Mouse (Mus musculus): Measurements from ENCODE around the gene Olfr630. TPM values are rescaled to one million over a fixed set of nuclear protein-coding genes. Genes with fewer than 3 reads are reported as not detected.
"Not testable (repeated sequence)": the region's sequence is repeated elsewhere in the genome, so short reads cannot be mapped to it uniquely, and the experiment has no call there.

The Olfr630 gene
- not detected in 2 replicates for polyA plus RNA-seq (2015; fragmentation: Nextera tagmentation; extraction: Ambion mirVana)

DNA sequence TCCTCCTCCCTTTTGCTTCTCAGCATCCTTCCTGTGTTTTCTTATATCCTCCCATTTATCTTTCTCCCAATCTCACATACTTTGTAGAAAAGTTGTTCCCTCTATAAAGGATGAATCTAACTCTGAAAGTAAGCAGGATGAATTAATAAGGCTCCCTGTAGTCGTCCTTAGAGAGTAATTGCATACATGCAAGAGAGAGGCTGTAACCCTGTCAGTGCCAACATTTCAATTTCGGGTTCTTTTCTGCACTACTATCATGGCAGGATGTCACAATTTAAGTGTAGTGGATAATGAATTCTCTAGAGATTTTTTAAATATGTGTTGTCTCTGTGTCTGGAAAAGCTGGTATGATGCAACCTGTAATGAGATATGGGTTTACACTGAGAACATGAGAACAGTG, at the start of gene Olfr630:
Olfr630 (minus strand) TSS at position 101 of the 400 bp plus-strand sequence.
- no peaks in the 10 kb centered on the region for H3K4me1 ChIP-seq (replicated peaks; ENCODE audit: control insufficient read depth, insufficient read depth, low read length)
- H3K27ac ChIP-seq (ENCODE audit: low read length) = no peak within 1 kb of the TSS
- ATAC-seq (ENCODE audit: low read depth) = no peak
- WGBS = 33% methylated on average over 2 of the region's 2 CpGs
- no peaks in the 10 kb centered on the region for H3K27me3 ChIP-seq (ENCODE audit: control insufficient read depth, insufficient read depth, low read depth, low read length)
- no peak within 1 kb of the TSS for H3K9ac ChIP-seq (ENCODE audit: low read length)
- no peaks in the 10 kb centered on the region for H3K36me3 ChIP-seq (ENCODE audit: control insufficient read depth, insufficient read depth, low read length)
- H3K4me3 ChIP-seq (ENCODE audit: low read length) = no peak within 1 kb of the TSS
- no peak within 1 kb of the TSS for H3K4me2 ChIP-seq (ENCODE audit: low read depth, low read length)
- H3K9me3 ChIP-seq (ENCODE audit: control insufficient read depth, low read length) = no peaks in the 10 kb centered on the region

DNA sequence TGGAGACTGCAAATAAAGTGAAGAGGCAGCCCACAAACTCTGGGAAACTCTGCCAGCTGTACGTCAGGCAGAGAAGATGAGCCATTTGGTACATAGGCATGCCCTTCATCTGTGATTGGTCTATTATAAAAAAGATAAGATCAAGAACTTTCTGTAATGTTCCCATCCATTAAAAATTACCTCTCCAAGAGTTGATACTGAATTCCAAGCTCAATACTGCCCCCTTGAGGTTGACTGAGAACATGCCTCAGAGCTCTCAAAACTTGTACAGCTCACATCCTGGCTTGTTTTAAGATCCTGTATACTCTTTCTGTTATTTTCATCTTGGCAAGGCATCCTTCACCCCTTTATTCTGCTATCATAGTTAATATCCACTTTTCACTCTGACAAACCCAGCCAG, 49.7 kb upstream of the Olfr630 start:
- H3K27ac ChIP-seq (ENCODE audit: low read length) = no peak overlapping the region
- WGBS = 50% methylated on average over 1 of the region's 1 CpGs
- H3K27me3 ChIP-seq (ENCODE audit: control insufficient read depth, insufficient read depth, low read depth, low read length) = no peaks in the 10 kb centered on the region
- no peak overlapping the region for H3K9ac ChIP-seq (ENCODE audit: low read length)
- H3K4me3 ChIP-seq (ENCODE audit: low read length) = no peak overlapping the region
- no peaks in the 10 kb centered on the region for H3K9me3 ChIP-seq (ENCODE audit: control insufficient read depth, low read length)
- no peak overlapping the region for H3K4me2 ChIP-seq (ENCODE audit: low read depth, low read length)
- no peaks in the 10 kb centered on the region for H3K4me1 ChIP-seq (replicated peaks; ENCODE audit: control insufficient read depth, insufficient read depth, low read length)
- ATAC-seq (ENCODE audit: low read depth) = no peak
- no peaks in the 10 kb centered on the region for H3K36me3 ChIP-seq (ENCODE audit: control insufficient read depth, insufficient read depth, low read length)

DNA sequence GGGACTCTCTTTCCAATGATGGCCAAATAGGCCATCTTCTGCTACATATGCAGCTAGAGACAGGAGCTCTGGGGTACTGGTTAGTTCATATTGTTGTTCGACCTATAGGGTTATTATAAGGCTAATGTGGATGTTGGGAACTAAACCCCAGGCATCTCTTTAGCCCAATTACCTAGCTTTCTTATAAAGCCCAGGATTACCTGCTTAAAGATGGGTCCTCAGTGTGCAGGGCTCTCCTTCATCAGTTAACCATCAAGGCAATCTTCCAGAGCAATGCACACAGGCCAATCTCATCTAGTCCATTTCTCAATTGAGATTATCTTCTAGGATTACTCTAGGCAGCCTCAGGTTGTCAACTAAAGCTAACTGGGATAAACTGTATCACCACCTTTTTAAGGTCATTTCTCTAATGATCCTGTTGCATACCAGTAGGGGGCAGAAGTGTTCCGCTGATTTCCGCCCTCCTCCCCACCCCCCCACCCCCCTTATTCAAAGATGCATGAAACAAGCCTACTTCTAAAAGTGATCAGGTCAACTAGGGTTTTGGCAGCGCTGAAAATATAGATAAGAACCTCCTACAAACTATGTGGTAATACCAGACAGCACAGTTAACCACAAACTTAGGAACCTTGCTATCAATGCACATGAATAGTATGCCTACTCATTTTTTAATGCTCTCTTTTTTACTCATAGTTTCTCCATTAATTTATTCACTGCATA, 35.7 kb upstream of the Olfr630 start:
- Histone ChIP-seq H3K36me3 (ENCODE audit: control insufficient read depth, insufficient read depth, low read length) (no peaks in the 10 kb centered on the region), H3K9me3 (ENCODE audit: control insufficient read depth, low read length) (peaks cover 2% of the 10 kb centered on the region; the same call in 1 of the 2 replicates), H3K4me2 (ENCODE audit: low read depth, low read length) (no peak overlapping the region), H3K9ac (ENCODE audit: low read length) (no peak overlapping the region), H3K4me3 (ENCODE audit: low read length) (no peak overlapping the region), H3K4me1 (replicated peaks; ENCODE audit: control insufficient read depth, insufficient read depth, low read length) (no peaks in the 10 kb centered on the region), H3K27ac (ENCODE audit: low read length) (no peak overlapping the region), H3K27me3 (ENCODE audit: control insufficient read depth, insufficient read depth, low read depth, low read length) (no peaks in the 10 kb centered on the region)
- 24% methylated on average over 4 of the region's 4 CpGs for WGBS
- no peak for ATAC-seq (ENCODE audit: low read depth)

DNA sequence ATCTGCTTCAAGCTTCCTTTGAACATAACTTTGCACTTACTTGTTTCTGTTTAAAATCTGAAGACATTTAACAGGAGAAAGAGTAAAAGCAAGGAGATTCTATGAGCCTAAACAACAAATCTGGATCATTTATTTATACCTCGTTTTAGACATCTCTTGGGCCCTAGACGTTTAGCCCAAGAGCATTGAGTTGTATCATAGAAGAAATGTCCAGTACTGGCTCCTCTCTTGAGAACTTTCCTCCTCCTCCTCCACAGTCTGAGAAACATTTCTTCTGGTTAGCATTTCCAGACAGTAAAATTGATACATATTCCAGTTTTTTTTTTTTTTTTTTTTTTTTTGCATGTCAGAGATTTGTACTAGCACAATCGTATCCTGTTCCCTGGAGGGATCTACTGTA, 34.6 kb upstream of the Olfr630 start, which contains the start of gene Olfr67:
Olfr67 (minus strand) TSS at position 101 of the 400 bp plus-strand sequence.
- no peaks in the 10 kb centered on the region for H3K27me3 ChIP-seq (ENCODE audit: control insufficient read depth, insufficient read depth, low read depth, low read length)
- WGBS = 65% methylated on average over 3 of the region's 3 CpGs
- ATAC-seq (ENCODE audit: low read depth) = no peak
- no peaks in the 10 kb centered on the region for H3K36me3 ChIP-seq (ENCODE audit: control insufficient read depth, insufficient read depth, low read length)
- H3K4me2 ChIP-seq (ENCODE audit: low read depth, low read length) = no peak within 1 kb of the TSS
- H3K4me1 ChIP-seq (replicated peaks; ENCODE audit: control insufficient read depth, insufficient read depth, low read length) = no peaks in the 10 kb centered on the region
- no peak within 1 kb of the TSS for H3K27ac ChIP-seq (ENCODE audit: low read length)
- no peak within 1 kb of the TSS for H3K9ac ChIP-seq (ENCODE audit: low read length)
- no peak within 1 kb of the TSS for H3K4me3 ChIP-seq (ENCODE audit: low read length)
- peaks cover 2% of the 10 kb centered on the region; the same call in 1 of the 2 replicates for H3K9me3 ChIP-seq (ENCODE audit: control insufficient read depth, low read length)

DNA sequence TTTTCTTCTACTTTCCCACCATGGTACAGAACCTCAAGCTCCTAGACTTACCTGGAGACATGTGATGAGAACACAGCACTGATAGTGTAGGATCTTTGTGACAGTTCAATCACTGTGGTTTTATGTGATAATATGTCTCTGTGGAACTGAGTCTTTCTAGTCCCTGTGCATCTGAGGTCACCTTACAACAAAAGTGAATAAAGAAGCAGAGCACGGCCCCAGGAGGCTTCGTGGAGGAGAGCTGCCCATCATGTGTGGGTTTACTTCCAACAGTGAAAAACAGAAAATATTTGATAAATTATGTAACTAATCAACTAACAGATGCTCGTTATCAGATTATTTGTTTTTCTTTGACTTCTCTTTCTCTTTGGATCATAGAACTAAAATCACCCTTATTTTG, 22.5 kb upstream of the Olfr630 start, which contains the start of gene Olfr68:
Olfr68 (minus strand) TSS at position 101 of the 400 bp plus-strand sequence.
- H3K4me1 ChIP-seq (replicated peaks; ENCODE audit: control insufficient read depth, insufficient read depth, low read length) = no peaks in the 10 kb centered on the region
- no peak within 1 kb of the TSS for H3K9ac ChIP-seq (ENCODE audit: low read length)
- H3K4me2 ChIP-seq (ENCODE audit: low read depth, low read length) = no peak within 1 kb of the TSS
- no peak within 1 kb of the TSS for H3K27ac ChIP-seq (ENCODE audit: low read length)
- 70% methylated on average over 3 of the region's 3 CpGs for WGBS
- H3K27me3 ChIP-seq (ENCODE audit: control insufficient read depth, insufficient read depth, low read depth, low read length) = no peaks in the 10 kb centered on the region
- H3K36me3 ChIP-seq (ENCODE audit: control insufficient read depth, insufficient read depth, low read length) = no peaks in the 10 kb centered on the region
- no peak within 1 kb of the TSS for H3K4me3 ChIP-seq (ENCODE audit: low read length)
- H3K9me3 ChIP-seq (ENCODE audit: control insufficient read depth, low read length) = no peaks in the 10 kb centered on the region
- no peak for ATAC-seq (ENCODE audit: low read depth)

DNA sequence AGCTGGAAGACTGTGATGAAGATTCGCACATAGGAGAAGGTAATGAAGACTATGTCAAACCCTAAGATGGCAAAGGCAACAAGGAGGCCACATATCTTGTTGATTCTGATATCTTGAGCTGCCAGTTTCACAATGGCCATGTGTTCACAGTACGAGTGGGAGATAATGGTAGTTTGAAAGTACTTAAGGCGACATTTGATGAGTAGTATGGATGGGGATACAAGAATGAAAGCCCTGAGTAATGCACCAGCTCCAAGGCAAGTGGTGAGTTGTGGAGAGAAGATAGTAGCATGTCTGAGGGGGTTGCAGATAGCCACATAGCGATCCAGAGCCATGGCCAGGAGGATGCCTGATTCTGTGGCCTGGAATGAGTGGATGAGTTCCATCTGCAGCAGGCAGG, 20.5 kb upstream of the Olfr630 start:
- WGBS = 77% methylated on average over 3 of the region's 4 CpGs
- not testable (repeated sequence) for H3K9me3 ChIP-seq (ENCODE audit: control insufficient read depth, low read length); H3K27ac ChIP-seq (ENCODE audit: low read length); H3K4me1 ChIP-seq (replicated peaks; ENCODE audit: control insufficient read depth, insufficient read depth, low read length); ATAC-seq (ENCODE audit: low read depth); H3K4me2 ChIP-seq (ENCODE audit: low read depth, low read length); H3K36me3 ChIP-seq (ENCODE audit: control insufficient read depth, insufficient read depth, low read length); H3K27me3 ChIP-seq (ENCODE audit: control insufficient read depth, insufficient read depth, low read depth, low read length); H3K9ac ChIP-seq (ENCODE audit: low read length); H3K4me3 ChIP-seq (ENCODE audit: low read length)

DNA sequence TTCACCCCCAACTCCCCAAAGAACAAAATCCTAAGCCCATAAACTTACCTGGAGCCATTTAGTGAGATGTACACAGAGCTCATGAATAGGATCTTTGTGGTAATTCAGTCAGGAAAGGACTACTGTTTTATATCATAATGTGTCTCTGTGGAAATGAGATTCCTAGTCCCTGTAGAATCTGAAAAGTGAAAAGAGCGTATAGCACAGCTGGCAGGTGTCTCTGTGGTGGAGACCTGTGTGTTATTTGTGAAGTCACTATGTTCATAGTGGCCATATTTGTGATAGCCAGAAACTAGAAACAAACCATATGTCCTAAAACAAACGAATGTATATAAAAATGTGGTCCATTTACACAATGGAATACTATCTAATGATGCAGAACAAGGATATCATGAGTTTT, 14.4 kb upstream of the Olfr630 start, which contains the start of gene Olfr69:
Olfr69 (minus strand) TSS at position 101 of the 400 bp plus-strand sequence.
- WGBS = 63% methylated on average over 2 of the region's 2 CpGs
- H3K27ac ChIP-seq (ENCODE audit: low read length) = no peak within 1 kb of the TSS
- H3K9me3 ChIP-seq (ENCODE audit: control insufficient read depth, low read length) = no peaks in the 10 kb centered on the region
- H3K27me3 ChIP-seq (ENCODE audit: control insufficient read depth, insufficient read depth, low read depth, low read length) = no peaks in the 10 kb centered on the region
- no peak for ATAC-seq (ENCODE audit: low read depth)
- no peaks in the 10 kb centered on the region for H3K36me3 ChIP-seq (ENCODE audit: control insufficient read depth, insufficient read depth, low read length)
- no peaks in the 10 kb centered on the region for H3K4me1 ChIP-seq (replicated peaks; ENCODE audit: control insufficient read depth, insufficient read depth, low read length)
- H3K4me3 ChIP-seq (ENCODE audit: low read length) = no peak within 1 kb of the TSS
- H3K4me2 ChIP-seq (ENCODE audit: low read depth, low read length) = no peak within 1 kb of the TSS
- no peak within 1 kb of the TSS for H3K9ac ChIP-seq (ENCODE audit: low read length)

DNA sequence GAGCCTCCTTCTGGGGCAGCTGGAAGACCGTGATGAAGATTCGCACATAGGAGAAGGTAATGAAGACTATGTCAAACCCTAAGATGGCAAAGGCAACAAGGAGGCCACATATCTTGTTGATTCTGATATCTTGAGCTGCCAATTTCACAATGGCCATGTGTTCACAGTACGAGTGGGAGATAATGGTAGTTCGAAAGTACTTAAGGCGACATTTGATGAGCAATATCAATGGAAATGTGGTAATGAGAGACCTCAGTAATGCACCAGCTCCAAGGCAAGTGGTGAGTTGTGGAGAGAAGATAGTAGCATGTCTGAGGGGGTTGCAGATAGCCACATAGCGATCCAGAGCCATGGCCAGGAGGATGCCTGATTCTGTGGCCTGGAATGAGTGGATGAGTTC, 10.6 kb upstream of the Olfr630 start:
- not testable (repeated sequence) for H3K27ac ChIP-seq (ENCODE audit: low read length); H3K36me3 ChIP-seq (ENCODE audit: control insufficient read depth, insufficient read depth, low read length); H3K4me2 ChIP-seq (ENCODE audit: low read depth, low read length); H3K9me3 ChIP-seq (ENCODE audit: control insufficient read depth, low read length); ATAC-seq (ENCODE audit: low read depth); H3K4me3 ChIP-seq (ENCODE audit: low read length); H3K4me1 ChIP-seq (replicated peaks; ENCODE audit: control insufficient read depth, insufficient read depth, low read length); H3K27me3 ChIP-seq (ENCODE audit: control insufficient read depth, insufficient read depth, low read depth, low read length); H3K9ac ChIP-seq (ENCODE audit: low read length)
- WGBS = 84% methylated on average over 4 of the region's 6 CpGs

DNA sequence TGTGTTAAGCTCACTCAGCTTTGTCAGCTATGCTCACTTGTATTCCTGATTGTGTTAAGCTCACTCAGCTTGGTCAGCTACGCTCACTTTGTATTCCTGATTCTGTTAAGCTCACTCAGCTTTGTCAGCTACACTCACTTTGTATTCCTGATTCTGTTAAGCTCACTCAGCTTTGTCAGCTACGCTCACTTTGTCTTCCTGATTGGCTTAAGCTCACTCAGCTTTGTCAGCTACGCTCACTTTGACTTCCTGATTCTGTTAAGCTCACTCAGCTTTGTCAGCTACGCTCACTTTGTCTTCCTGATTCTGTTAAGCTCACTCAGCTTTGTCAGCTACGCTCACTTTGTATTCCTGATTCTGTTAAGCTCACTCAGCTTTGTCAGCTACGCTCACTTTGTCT, 5.1 kb upstream of the Olfr630 start:
- not testable (repeated sequence) for H3K9me3 ChIP-seq (ENCODE audit: control insufficient read depth, low read length); H3K27ac ChIP-seq (ENCODE audit: low read length); H3K4me3 ChIP-seq (ENCODE audit: low read length); H3K4me2 ChIP-seq (ENCODE audit: low read depth, low read length); ATAC-seq (ENCODE audit: low read depth); H3K4me1 ChIP-seq (replicated peaks; ENCODE audit: control insufficient read depth, insufficient read depth, low read length); H3K9ac ChIP-seq (ENCODE audit: low read length); H3K36me3 ChIP-seq (ENCODE audit: control insufficient read depth, insufficient read depth, low read length); H3K27me3 ChIP-seq (ENCODE audit: control insufficient read depth, insufficient read depth, low read depth, low read length)
- WGBS = 77% methylated on average over 6 of the region's 6 CpGs
